Mouse (Mus musculus) midbrain, embryonic 16.5 days (tissue): Measurements from ENCODE around the gene Ccnb1. TPM values are rescaled to one million over a fixed set of nuclear protein-coding genes. Genes with fewer than 3 reads are reported as not detected.
"Not testable (repeated sequence)": the region's sequence is repeated elsewhere in the genome, so short reads cannot be mapped to it uniquely, and the experiment has no call there.

ENCODE experiments used
- ATAC-seq: fragments of 200-750 bp; cut with Nextera tagmentation; 2 replicates; pipeline ENCODE4 v1.8.0; 2017; ENCODE audit warnings: moderate TSS enrichment
- H3K27ac ChIP-seq: fragments of 300-500 bp; sonication (generic); 2 replicates; pipeline ENCODE4 v1.5.1; 2014; ENCODE audit warnings: mild to moderate bottlenecking, low read length, mixed read lengths
- H3K27me3 ChIP-seq: fragments of 300-500 bp; sonication (generic); 2 replicates; pipeline ENCODE4 v1.6.1; 2014; ENCODE audit warnings: low read depth, low read length, mixed read lengths; ENCODE audit not compliant: control insufficient read depth, insufficient read depth
- H3K36me3 ChIP-seq: fragments of 300-500 bp; sonication (generic); 2 replicates; pipeline ENCODE4 v1.6.1; 2014; ENCODE audit warnings: mild to moderate bottlenecking, low read length, moderate library complexity, mixed read lengths; ENCODE audit not compliant: control insufficient read depth, insufficient read depth
- H3K4me1 ChIP-seq: fragments of 300-500 bp; sonication (generic); 2 replicates; pipeline ENCODE4 v1.6.1; 2014; ENCODE audit warnings: mild to moderate bottlenecking, low read length, mixed read lengths; ENCODE audit not compliant: control insufficient read depth, insufficient read depth
- H3K4me2 ChIP-seq: fragments of 300-500 bp; sonication (generic); 2 replicates; pipeline ENCODE4 v1.6.1; 2014; ENCODE audit warnings: mild to moderate bottlenecking, low read length, mixed read lengths
- H3K4me3 ChIP-seq: fragments of 300-500 bp; sonication (generic); 2 replicates; pipeline ENCODE4 v1.5.1; 2014; ENCODE audit warnings: low read depth, mild to moderate bottlenecking, low read length, moderate library complexity, mixed read lengths
- H3K9ac ChIP-seq: fragments of 300-500 bp; sonication (generic); 2 replicates; pipeline ENCODE4 v1.6.1; 2014; ENCODE audit warnings: low read depth, low read length, mixed read lengths
- H3K9me3 ChIP-seq: fragments of 300-500 bp; sonication (generic); replicated peaks from 2 replicates; pipeline ENCODE4 v1.6.1; 2014; ENCODE audit warnings: mild to moderate bottlenecking, low read length, mixed read lengths; ENCODE audit not compliant: control insufficient read depth, poor library complexity, severe bottlenecking
- WGBS: fragments of 180-500 bp; shearing (Covaris S2); extraction: QIAGEN DNeasy Blood & Tissue Kit; methylation state at CpG from one replicate; pipeline ENCODE4 v1.1.7; 2014; 5-methylcytosine and 5-hydroxymethylcytosine counted together
- polyA plus RNA-seq: library from polyadenylated mRNA; unstranded; fragments of >200 nt; fragmentation: Nextera tagmentation; extraction: Ambion mirVana; gene quantifications from 2 replicates; pipeline ENCODE4 v1.2.1, GENCODE M21; 2015

Ccnb1 gene
- polyA plus RNA-seq, 1 experiment from 2014 or later = 22.2 TPM

DNA sequence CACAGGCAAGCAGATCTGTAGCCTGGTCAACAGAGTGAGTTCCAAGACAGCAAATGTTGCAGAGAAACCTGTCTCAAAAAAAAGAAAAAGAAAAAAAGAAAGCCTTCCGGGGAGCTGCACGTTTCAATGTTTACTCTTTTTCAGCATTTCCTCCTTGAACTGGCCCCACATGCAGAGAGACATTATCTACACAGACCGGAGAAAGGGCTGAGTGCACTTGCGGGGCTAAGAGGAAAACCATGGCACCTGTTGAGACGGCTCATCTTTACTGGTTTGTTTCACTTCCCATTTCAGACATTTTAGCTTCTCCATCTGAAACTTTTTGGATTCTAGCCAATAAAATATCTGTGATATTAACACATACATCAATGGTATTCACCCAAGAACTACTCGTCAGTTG is 37.9 kb upstream of the Ccnb1 start:
- ATAC-seq = no peak
- Histone ChIP-seq H3K4me3 (no peak overlapping the region), H3K36me3 (peaks cover 22% of the 10 kb centered on the region), H3K9me3 (no peaks in the 10 kb centered on the region), H3K4me1 (no peaks in the 10 kb centered on the region), H3K27ac (no peak overlapping the region), H3K9ac (no peak overlapping the region), H3K27me3 (no peaks in the 10 kb centered on the region), H3K4me2 (no peak overlapping the region)
- WGBS = 87% methylated on average over 6 of the region's 6 CpGs

DNA sequence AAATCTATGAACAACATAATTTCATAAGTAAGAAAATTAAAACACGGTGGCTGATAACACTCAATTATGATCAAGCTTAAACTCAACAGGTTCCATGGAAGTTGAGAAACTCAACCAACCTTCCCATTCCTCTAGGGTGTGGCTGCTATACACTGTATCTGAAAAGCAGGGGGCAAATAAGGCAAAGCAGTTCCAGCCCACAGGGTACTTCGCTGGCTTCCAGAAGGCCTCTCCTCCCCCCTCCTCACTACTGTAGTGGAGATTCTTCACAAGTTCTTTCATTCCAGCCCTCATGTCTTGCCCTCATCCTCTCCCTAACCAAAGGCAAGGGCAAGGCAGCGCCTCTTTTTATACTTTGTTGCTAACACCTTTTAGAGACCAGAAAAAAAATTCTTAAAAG is 37.5 kb upstream of the Ccnb1 start:
- Histone ChIP-seq H3K36me3 (peaks cover 25% of the 10 kb centered on the region), H3K27me3 (no peaks in the 10 kb centered on the region), H3K4me2 (no peak overlapping the region), H3K9me3 (no peaks in the 10 kb centered on the region), H3K4me1 (no peaks in the 10 kb centered on the region), H3K4me3 (no peak overlapping the region), H3K9ac (no peak overlapping the region), H3K27ac (no peak overlapping the region)
- no peak for ATAC-seq
- WGBS = 98% methylated on average over 3 of the region's 3 CpGs

DNA sequence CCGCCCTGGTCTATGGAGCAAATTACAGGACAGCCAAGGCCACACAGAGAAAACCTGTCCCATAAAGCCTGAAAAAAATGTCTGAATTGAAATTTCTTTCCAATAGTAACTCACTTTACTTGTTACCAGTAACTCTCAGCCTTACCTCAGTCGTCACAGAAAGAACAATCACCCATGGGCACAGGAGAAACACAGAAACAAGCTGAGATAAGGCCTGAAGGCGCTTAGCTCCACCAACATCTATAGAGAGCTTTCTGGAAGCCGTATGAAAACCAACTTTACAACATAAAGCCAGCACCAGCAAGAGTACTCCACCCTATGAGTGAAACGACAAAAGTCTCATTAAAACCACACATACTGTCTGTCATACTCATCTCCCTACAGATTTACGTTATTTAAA is 28.1 kb upstream of the Ccnb1 start:
- H3K27me3 ChIP-seq = no peaks in the 10 kb centered on the region
- H3K4me1 ChIP-seq = no peaks in the 10 kb centered on the region
- H3K9me3 ChIP-seq = no peaks in the 10 kb centered on the region
- no peak overlapping the region for H3K9ac ChIP-seq
- no peak overlapping the region for H3K4me3 ChIP-seq
- ATAC-seq = no peak
- H3K4me2 ChIP-seq = no peak overlapping the region
- H3K36me3 ChIP-seq = peaks cover 37% of the 10 kb centered on the region
- WGBS = 97% methylated on average over 6 of the region's 6 CpGs
- no peak overlapping the region for H3K27ac ChIP-seq

DNA sequence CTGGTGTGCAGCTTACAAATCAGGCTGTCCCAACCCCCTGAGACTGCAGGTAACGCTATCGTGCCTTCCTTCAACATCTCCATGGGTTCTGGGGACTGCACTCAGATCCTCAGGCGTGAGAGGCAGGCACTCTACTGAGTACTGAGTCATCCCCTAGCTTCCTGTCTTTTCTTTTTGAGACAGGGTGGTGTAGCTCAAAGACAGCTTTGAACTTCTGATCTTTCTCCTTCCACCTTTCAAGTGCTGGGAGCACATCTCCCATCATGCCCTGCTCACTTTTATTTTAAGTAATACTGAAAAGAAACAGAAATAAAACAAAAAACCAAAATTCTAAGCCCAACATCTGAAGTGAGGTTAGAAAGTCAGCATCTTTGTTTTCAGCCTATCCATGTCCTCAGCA is 19.4 kb upstream of the Ccnb1 start:
- no peak overlapping the region for H3K27ac ChIP-seq
- H3K4me2 ChIP-seq = no peak overlapping the region
- H3K27me3 ChIP-seq = no peaks in the 10 kb centered on the region
- no peak for ATAC-seq
- WGBS = 95% methylated on average over 3 of the region's 3 CpGs
- no peaks in the 10 kb centered on the region for H3K4me1 ChIP-seq
- H3K4me3 ChIP-seq = no peak overlapping the region
- H3K9me3 ChIP-seq = no peaks in the 10 kb centered on the region
- no peak overlapping the region for H3K9ac ChIP-seq
- H3K36me3 ChIP-seq = peaks cover 45% of the 10 kb centered on the region

DNA sequence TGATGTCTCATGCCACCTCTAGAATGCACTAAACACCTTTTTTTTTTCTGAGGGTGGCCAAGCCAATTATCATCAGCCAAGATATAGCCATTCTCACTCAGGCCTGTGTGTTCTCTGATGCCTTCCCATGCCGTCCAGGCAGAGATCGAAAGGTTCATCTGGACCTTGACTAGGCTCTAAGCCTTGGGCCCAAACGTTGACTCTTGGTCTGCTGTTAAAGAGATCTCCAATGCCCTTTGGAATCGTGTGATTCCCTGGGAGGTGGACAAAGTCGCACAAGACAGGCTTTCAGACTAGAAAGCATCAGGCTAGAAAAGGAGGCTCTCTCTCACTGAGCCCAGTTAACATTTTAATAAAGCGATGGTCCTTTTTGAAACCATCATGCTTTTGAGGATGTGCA is 10.8 kb upstream of the Ccnb1 start:
- ATAC-seq = no peak
- Histone ChIP-seq H3K4me3 (no peak overlapping the region), H3K27me3 (no peaks in the 10 kb centered on the region), H3K36me3 (no peaks in the 10 kb centered on the region), H3K4me2 (no peak overlapping the region), H3K9ac (no peak overlapping the region), H3K4me1 (no peaks in the 10 kb centered on the region), H3K27ac (no peak overlapping the region), H3K9me3 (no peaks in the 10 kb centered on the region; the same call in 1 of the 2 replicates)
- WGBS = 89% methylated on average over 6 of the region's 6 CpGs

DNA sequence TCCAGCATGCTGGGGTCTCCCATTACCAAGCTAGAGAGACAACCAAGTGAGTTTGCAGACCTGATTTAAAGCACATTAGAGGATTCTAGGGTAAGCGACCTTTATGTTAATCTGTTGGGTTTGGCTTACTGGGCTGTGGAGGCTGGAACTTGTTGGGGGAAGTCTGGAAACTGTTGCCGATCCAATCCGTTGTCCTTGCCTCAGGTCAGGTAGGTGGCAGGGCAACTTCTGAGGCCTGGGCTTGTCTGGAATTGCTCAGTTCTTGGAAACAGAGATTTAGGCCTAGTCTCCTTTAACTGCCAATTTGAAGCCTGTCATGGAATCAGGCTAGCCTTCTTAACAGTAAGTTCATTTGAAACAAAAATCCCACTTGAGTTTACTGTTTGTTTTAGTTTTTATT is 2.7 kb upstream of the Ccnb1 start:
- no peak for ATAC-seq
- Histone ChIP-seq H3K27me3 (no peaks in the 10 kb centered on the region), H3K9me3 (no peaks in the 10 kb centered on the region; the same call in 1 of the 2 replicates), H3K4me1 (peaks cover 6% of the 10 kb centered on the region), H3K9ac (no peak overlapping the region), H3K27ac (no peak overlapping the region), H3K4me2 (no peak overlapping the region), H3K36me3 (no peaks in the 10 kb centered on the region), H3K4me3 (no peak overlapping the region)
- WGBS = 93% methylated on average over 3 of the region's 3 CpGs

DNA sequence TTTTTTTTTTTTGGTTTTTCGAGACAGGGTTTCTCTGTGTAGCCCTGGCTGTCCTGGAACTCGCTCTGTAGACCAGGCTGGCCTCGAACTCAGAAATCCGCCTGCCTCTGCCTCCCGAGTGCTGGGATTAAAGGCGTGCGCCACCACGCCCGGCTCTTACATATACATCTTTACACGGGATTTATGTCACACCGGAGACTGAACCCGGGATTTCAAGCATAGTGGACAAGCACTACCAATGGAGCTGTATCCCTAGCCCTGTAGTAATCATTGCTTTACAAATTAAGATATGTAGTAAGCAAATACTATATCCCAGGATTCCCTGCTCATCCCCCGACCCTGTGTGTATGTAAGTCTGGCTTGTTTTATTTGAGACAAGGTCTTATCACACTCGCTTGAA is 1.7 kb upstream of the Ccnb1 start:
- not testable (repeated sequence) for H3K4me1 ChIP-seq, H3K9ac ChIP-seq, ATAC-seq, H3K27me3 ChIP-seq, H3K36me3 ChIP-seq, H3K27ac ChIP-seq, H3K4me3 ChIP-seq, H3K9me3 ChIP-seq, H3K4me2 ChIP-seq
- WGBS = 96% methylated on average over 10 of the region's 14 CpGs

DNA sequence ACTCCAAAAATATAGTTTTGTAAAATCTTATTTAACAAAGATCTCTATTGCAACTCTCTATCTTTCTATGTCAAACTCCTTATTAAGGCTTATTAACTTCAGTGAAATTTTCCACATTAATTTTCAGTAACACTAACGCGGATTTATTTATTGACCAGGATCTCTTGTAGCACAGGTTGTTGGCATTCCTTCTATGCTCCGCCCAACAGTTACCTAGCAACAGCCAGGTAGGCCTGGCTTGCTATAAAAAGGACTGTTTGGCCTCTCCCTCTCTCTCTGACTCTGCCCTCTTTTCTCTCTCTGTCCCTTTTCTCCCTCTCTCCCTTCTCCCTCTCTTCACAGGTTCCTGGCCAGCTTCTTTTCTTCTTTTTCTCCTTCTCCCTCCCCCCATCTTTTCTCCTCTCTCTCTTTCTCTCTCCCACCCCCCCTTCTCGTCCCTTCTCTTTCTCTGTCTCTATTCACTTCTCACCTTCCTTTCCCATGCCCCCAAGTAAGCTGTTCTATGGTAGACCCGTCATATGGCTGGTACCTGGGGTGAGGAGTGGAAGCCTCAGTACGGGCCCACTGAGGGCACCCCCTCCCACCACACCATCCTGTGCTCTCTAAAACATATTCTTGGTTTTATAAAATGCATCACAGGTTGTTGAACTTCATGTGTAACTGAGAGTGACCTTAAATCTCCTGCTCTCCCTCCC is 1.1 kb upstream of the Ccnb1 start:
- no peak overlapping the region for H3K9ac ChIP-seq
- no peak overlapping the region for H3K4me2 ChIP-seq
- no peaks in the 10 kb centered on the region; the same call in 1 of the 2 replicates for H3K9me3 ChIP-seq
- no peak overlapping the region for H3K27ac ChIP-seq
- no peak for ATAC-seq
- peaks cover 6% of the 10 kb centered on the region for H3K4me1 ChIP-seq
- no peak overlapping the region for H3K4me3 ChIP-seq
- H3K36me3 ChIP-seq = no peaks in the 10 kb centered on the region
- 79% methylated on average over 6 of the region's 6 CpGs for WGBS
- H3K27me3 ChIP-seq = no peaks in the 10 kb centered on the region

DNA sequence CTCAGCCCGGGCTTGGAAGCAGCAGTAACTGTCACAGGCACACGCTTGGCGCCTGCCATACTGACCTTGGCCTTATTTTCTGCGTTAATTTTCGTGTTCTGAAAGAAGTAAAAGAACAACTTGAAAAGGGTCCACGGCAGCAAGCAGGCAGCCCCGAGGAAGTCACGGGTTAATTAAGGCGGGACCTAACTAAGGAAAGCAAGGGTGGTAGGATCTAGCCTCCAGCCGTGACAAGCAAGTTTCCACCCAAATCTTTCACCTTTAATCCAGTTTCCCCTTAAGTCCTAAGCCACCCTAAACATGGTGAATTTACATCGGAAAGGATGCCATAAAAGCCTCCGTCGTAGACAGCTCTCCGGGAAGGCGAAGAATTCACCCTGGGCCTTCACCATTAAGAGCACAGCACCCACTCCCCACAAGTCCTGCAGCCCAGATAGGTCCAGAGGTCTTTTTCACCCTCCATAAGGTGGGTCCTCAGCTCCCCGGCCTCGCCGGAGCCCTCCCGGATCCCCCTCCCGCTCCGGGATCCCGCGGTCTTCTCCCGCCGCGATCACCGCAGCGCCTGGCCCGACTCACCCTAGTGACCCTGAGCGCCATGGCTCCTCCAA is 460 bp downstream of the Ccnb1 start:
- ATAC-seq = peak; percentile 44

More for the DNA sequence above, 460 bp downstream of the Ccnb1 start:
- Histone ChIP-seq H3K4me3 (peak overlapping the region; percentile 49), H3K4me2 (peak overlapping the region; percentile 95), H3K27ac (no peak overlapping the region), H3K4me1 (peaks cover 6% of the 10 kb centered on the region), H3K9ac (peak overlapping the region; percentile 22; the same call in 1 of the 2 replicates), H3K36me3 (no peaks in the 10 kb centered on the region), H3K27me3 (no peaks in the 10 kb centered on the region), H3K9me3 (no peaks in the 10 kb centered on the region)
- WGBS = under 1% methylated on average over 30 of the region's 30 CpGs
